Mouse (Mus musculus) liver, embryonic 15.5 days (tissue): Measurements from ENCODE around the gene Tacr2. TPM values are rescaled to one million over a fixed set of nuclear protein-coding genes. Genes with fewer than 3 reads are reported as not detected.

Experiments
- ATAC-seq: fragments of 200-750 bp; cut with Nextera tagmentation; 2 replicates; pipeline ENCODE4 v1.8.0; 2017; ENCODE audit warnings: moderate number of reproducible peaks, mild to moderate bottlenecking, moderate library complexity; ENCODE audit not compliant: insufficient read depth
- H3K27ac ChIP-seq: fragments of 300-500 bp; sonication (generic); replicated peaks from 2 replicates; pipeline ENCODE4 v1.5.1; 2015; ENCODE audit warnings: mild to moderate bottlenecking, inconsistent platforms
- H3K27me3 ChIP-seq: fragments of 300-500 bp; sonication (generic); 2 replicates; pipeline ENCODE4 v1.6.1; 2015; ENCODE audit warnings: mild to moderate bottlenecking, inconsistent platforms
- H3K36me3 ChIP-seq: fragments of 300-500 bp; sonication (generic); replicated peaks from 2 replicates; pipeline ENCODE4 v1.6.1; 2015; ENCODE audit warnings: moderate library complexity, mild to moderate bottlenecking, inconsistent platforms
- H3K4me1 ChIP-seq: fragments of 300-500 bp; sonication (generic); replicated peaks from 2 replicates; pipeline ENCODE4 v1.6.1; 2015; ENCODE audit warnings: inconsistent platforms
- H3K4me2 ChIP-seq: fragments of 300-500 bp; sonication (generic); 2 replicates; pipeline ENCODE4 v1.6.1; 2015; ENCODE audit warnings: moderate library complexity, mild to moderate bottlenecking, inconsistent platforms
- H3K4me3 ChIP-seq: fragments of 300-500 bp; sonication (generic); replicated peaks from 2 replicates; pipeline ENCODE4 v1.5.1; 2015; ENCODE audit warnings: mild to moderate bottlenecking, inconsistent platforms
- H3K9ac ChIP-seq: fragments of 300-500 bp; sonication (generic); 2 replicates; pipeline ENCODE4 v1.6.1; 2015; ENCODE audit warnings: moderate library complexity, mild to moderate bottlenecking, inconsistent platforms
- H3K9me3 ChIP-seq: fragments of 300-500 bp; sonication (generic); replicated peaks from 2 replicates; pipeline ENCODE4 v1.6.1; 2016; ENCODE audit warnings: inconsistent platforms
- WGBS: fragments of 180-500 bp; shearing (Covaris S2); methylation state at CpG from one replicate; pipeline ENCODE4 v1.1.7; 2015; ENCODE audit warnings: mixed read lengths; ENCODE audit not compliant: insufficient replicate concordance; 5-methylcytosine and 5-hydroxymethylcytosine counted together
- polyA plus RNA-seq: library from polyadenylated mRNA; unstranded; fragments of >200 nt; fragmentation: Nextera tagmentation; extraction: Ambion mirVana; gene quantifications from 2 replicates; pipeline ENCODE4 v1.2.1, GENCODE M21; 2015

The Tacr2 gene
- polyA plus RNA-seq, 1 experiment from 2014 or later = not detected

GRCm38 (mm10) chr10:62220732-62221514 is 31.3 kb upstream of the Tacr2 start:
- Histone ChIP-seq H3K4me2 (no peak overlapping the region), H3K4me3 (no peak overlapping the region), H3K9me3 (no peaks in the 10 kb centered on the region), H3K9ac (no peak overlapping the region), H3K27ac (0 out of 2 replicates have a peak overlapping the region, but pooled peaks have one; percentile 19), H3K36me3 (no peaks in the 10 kb centered on the region), H3K4me1 (peaks cover 77% of the 10 kb centered on the region), H3K27me3 (no peaks in the 10 kb centered on the region)
- ATAC-seq = no peak
- 61% methylated on average over 8 of the region's 8 CpGs for WGBS

- Histone ChIP-seq H3K9me3 (no peaks in the 10 kb centered on the region), H3K27ac (0 out of 2 replicates have a peak overlapping the region, but pooled peaks have one; percentile 19), H3K27me3 (no peaks in the 10 kb centered on the region), H3K4me1 (peaks cover 69% of the 10 kb centered on the region), H3K9ac (no peak overlapping the region), H3K4me3 (no peak overlapping the region), H3K4me2 (peak overlapping the region; percentile 19; the same call in 1 of the 2 replicates), H3K36me3 (no peaks in the 10 kb centered on the region)
- WGBS = 37% methylated on average over 2 of the region's 2 CpGs
- ATAC-seq = no peak
Measured at GRCm38 (mm10) chr10:62221647-62222046, 30.6 kb upstream of the Tacr2 start.

- no peak for ATAC-seq
- 77% methylated on average over 17 of the region's 17 CpGs for WGBS
- Histone ChIP-seq H3K9me3 (no peaks in the 10 kb centered on the region), H3K27me3 (no peaks in the 10 kb centered on the region), H3K27ac (no peak overlapping the region), H3K36me3 (no peaks in the 10 kb centered on the region), H3K9ac (no peak overlapping the region), H3K4me1 (peaks cover 66% of the 10 kb centered on the region), H3K4me2 (no peak overlapping the region), H3K4me3 (no peak overlapping the region)
Measured at GRCm38 (mm10) chr10:62222777-62223176, 29.5 kb upstream of the Tacr2 start.

DNA sequence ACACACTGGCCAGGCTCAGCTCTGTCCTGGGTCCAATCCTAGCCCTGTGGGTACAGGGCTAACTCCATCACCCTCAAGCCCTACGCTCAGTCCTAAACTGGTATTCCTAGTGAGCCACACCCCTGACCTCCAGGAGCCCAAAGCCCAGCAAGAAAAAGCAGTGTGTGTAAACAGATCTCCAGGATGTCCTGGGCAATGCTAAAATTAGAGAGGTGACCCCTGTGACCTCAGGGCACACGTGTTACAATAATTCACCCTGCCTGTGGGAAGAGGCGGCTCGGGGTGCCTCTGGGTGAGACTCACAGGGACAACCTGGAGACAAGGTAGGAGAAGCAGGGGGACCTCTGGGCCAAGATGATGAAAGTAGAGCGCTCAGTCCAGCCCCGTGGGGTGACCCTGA is 28.0 kb upstream of the Tacr2 start:
- no peak for ATAC-seq
- Histone ChIP-seq H3K9me3 (no peaks in the 10 kb centered on the region), H3K36me3 (no peaks in the 10 kb centered on the region), H3K27ac (no peak overlapping the region), H3K4me3 (no peak overlapping the region), H3K4me1 (peaks cover 66% of the 10 kb centered on the region), H3K27me3 (no peaks in the 10 kb centered on the region), H3K4me2 (no peak overlapping the region), H3K9ac (no peak overlapping the region)
- 63% methylated on average over 6 of the region's 6 CpGs for WGBS

DNA sequence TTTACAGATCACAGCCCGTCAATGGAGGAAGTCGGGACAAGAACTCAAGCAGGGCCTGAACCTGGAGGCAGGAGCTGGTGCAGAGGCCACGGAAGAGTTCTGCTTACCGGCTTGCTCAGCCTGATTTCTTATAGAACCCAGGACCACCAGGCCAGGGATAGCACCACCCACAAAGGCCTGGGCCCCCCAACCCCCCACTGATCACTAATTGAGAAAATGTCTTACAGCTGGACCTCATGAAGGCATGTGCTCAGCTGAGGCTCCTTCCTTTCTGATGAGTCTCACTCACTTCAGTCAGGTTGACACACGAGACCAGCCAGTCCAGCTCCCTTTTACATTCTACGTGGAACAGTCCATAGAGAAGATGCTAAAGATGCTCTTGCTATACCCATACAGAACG is 26.4 kb upstream of the Tacr2 start:
- no peak for ATAC-seq
- Histone ChIP-seq H3K9ac (no peak overlapping the region), H3K4me3 (no peak overlapping the region), H3K4me1 (peaks cover 67% of the 10 kb centered on the region), H3K36me3 (no peaks in the 10 kb centered on the region), H3K27ac (no peak overlapping the region), H3K27me3 (peaks cover 7% of the 10 kb centered on the region; the same call in 1 of the 2 replicates), H3K4me2 (no peak overlapping the region), H3K9me3 (no peaks in the 10 kb centered on the region)
- 74% methylated on average over 7 of the region's 7 CpGs for WGBS

DNA sequence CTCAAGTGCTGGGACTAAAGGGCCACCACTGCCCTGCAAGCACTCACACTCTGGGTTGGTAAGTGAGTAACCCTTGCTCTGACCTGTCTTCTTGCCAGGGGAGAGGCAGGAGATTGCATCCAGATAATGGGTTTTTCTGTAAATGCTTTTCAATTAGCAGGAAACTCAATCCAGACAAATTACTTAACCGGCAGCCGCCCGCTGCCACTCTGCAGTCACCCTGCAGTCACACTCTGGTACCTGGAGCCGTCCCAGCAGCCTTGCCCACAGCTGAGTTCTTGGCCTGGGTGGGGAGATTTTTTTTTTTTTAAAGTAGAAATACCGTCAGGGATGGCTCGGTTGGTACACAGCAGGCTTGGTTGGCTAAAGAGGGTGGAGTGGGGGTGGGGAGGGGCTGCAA is 24.1 kb upstream of the Tacr2 start:
- no peak overlapping the region for H3K4me2 ChIP-seq
- H3K27me3 ChIP-seq = peaks cover 8% of the 10 kb centered on the region; the same call in 1 of the 2 replicates
- no peaks in the 10 kb centered on the region for H3K36me3 ChIP-seq
- WGBS = 69% methylated on average over 6 of the region's 6 CpGs
- H3K4me3 ChIP-seq = no peak overlapping the region
- H3K27ac ChIP-seq = no peak overlapping the region
- H3K9ac ChIP-seq = no peak overlapping the region
- ATAC-seq = no peak
- H3K4me1 ChIP-seq = peaks cover 66% of the 10 kb centered on the region
- no peaks in the 10 kb centered on the region for H3K9me3 ChIP-seq

- ATAC-seq = peak; percentile 91
- no peaks in the 10 kb centered on the region for H3K9me3 ChIP-seq
- peaks cover 8% of the 10 kb centered on the region; the same call in 1 of the 2 replicates for H3K27me3 ChIP-seq
- 1% methylated on average over 59 of the region's 59 CpGs for WGBS
- H3K9ac ChIP-seq = peak within 1 kb of the TSS; percentile 41
- peak within 1 kb of the TSS; percentile 67 for H3K4me3 ChIP-seq
- H3K4me2 ChIP-seq = peak within 1 kb of the TSS; percentile 97
- H3K27ac ChIP-seq = 0 out of 2 replicates have a peak within 1 kb of the TSS, but pooled peaks have one; percentile 54
- H3K36me3 ChIP-seq = no peaks in the 10 kb centered on the region
- H3K4me1 ChIP-seq = peaks cover 67% of the 10 kb centered on the region
Measured at GRCm38 (mm10) chr10:62230708-62231394, 21.4 kb upstream of the Tacr2 start, which contains the start of gene Tspan15. Gene Tspan15 (minus strand): TSS chr10:62231251.

DNA sequence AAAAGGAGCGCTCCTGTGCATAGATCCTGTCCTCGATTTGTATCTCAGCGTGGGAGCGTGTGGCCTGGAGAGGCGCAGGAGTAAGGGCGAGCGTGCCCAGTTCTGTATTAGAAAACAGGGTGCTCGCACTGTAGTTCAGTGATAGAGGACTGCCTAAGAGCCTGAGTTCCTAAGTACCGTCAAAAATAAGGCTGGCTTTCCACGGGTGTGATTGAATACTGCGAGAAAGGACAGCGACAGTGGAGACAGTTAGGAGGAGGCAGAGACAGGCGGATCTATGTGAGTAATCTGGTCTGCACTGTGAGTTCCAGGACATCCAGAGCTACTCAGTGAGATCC is 20.9 kb upstream of the Tacr2 start:
- H3K4me1 ChIP-seq = peaks cover 72% of the 10 kb centered on the region
- WGBS = 3% methylated on average over 13 of the region's 13 CpGs

DNA sequence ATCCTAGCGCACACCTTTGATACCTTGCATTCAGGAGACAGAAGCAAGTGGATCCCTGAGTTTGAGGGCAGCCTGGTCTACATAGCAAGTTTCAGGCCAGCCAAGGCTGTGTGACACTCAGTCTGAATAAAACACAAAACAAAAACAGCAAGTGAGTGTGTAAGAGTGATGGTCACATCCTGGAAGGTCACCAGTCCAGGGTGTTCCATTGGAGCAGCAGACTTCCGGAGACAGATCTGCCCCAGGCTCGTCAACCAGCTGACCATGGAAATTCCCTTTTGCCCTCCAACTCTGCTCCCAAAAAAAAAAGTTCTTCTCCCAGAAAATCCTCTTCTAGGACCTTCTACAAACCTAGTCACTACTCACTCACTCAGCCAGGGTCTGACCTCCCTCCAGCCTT is 20.4 kb upstream of the Tacr2 start:
- Histone ChIP-seq H3K4me1 (peaks cover 76% of the 10 kb centered on the region), H3K36me3 (no peaks in the 10 kb centered on the region), H3K4me2 (peak overlapping the region; percentile 97), H3K27ac (no peak overlapping the region), H3K27me3 (peaks cover 8% of the 10 kb centered on the region; the same call in 1 of the 2 replicates), H3K4me3 (no peak overlapping the region), H3K9ac (no peak overlapping the region), H3K9me3 (no peaks in the 10 kb centered on the region)
- no peak for ATAC-seq
- WGBS = 78% methylated on average over 3 of the region's 3 CpGs

More for the DNA sequence above, 20.9 kb upstream of the Tacr2 start:
- H3K4me3 ChIP-seq = peak overlapping the region; percentile 67
- no peak for ATAC-seq
- peaks cover 8% of the 10 kb centered on the region; the same call in 1 of the 2 replicates for H3K27me3 ChIP-seq
- peak overlapping the region; percentile 97 for H3K4me2 ChIP-seq
- H3K9ac ChIP-seq = peak overlapping the region; percentile 37; the same call in 1 of the 2 replicates
- H3K9me3 ChIP-seq = no peaks in the 10 kb centered on the region
- no peaks in the 10 kb centered on the region for H3K36me3 ChIP-seq
- H3K27ac ChIP-seq = 0 out of 2 replicates have a peak overlapping the region, but pooled peaks have one; percentile 54

- no peaks in the 10 kb centered on the region for H3K36me3 ChIP-seq
- H3K9me3 ChIP-seq = no peaks in the 10 kb centered on the region
- H3K27ac ChIP-seq = peak overlapping the region; percentile 81
- no peak for ATAC-seq
- no peaks in the 10 kb centered on the region for H3K27me3 ChIP-seq
- H3K4me3 ChIP-seq = no peak overlapping the region
- WGBS = 79% methylated on average over 6 of the region's 6 CpGs
- H3K4me1 ChIP-seq = peaks cover 63% of the 10 kb centered on the region
- H3K9ac ChIP-seq = no peak overlapping the region
- no peak overlapping the region for H3K4me2 ChIP-seq
Measured at GRCm38 (mm10) chr10:62236165-62236564, 16.1 kb upstream of the Tacr2 start.

GRCm38 (mm10) chr10:62237205-62237604 is 15.0 kb upstream of the Tacr2 start:
- Histone ChIP-seq H3K4me3 (no peak overlapping the region), H3K9ac (no peak overlapping the region), H3K36me3 (no peaks in the 10 kb centered on the region), H3K4me1 (peaks cover 53% of the 10 kb centered on the region), H3K4me2 (peak overlapping the region; percentile 29), H3K9me3 (no peaks in the 10 kb centered on the region), H3K27ac (peak overlapping the region; percentile 81), H3K27me3 (0 out of 2 replicates have a peak, but pooled peaks cover 3% of the 10 kb centered on the region)
- peak; percentile 95 for ATAC-seq
- WGBS = 21% methylated on average over 10 of the region's 10 CpGs
